Mouse (Mus musculus) CH12.LX (cell line): ENCODE data around the gene Phkg1. TPM values are rescaled to one million over a fixed set of nuclear protein-coding genes. Genes with fewer than 3 reads are reported as not detected.
A peak's percentile ranks its signal among the peaks of the same experiment; 100 is the strongest.

Experiments
- DNase-seq: peaks from one replicate; pipeline ENCODE4 v3.0.0-alpha.2; 2013; ENCODE audit errors: extremely low read depth
- H3K27ac ChIP-seq: 2 replicates; pipeline ENCODE4 v1.5.1; 2012; ENCODE audit warnings: low read depth, mild to moderate bottlenecking, control low read depth, moderate library complexity; ENCODE audit not compliant: insufficient read depth
- H3K27me3 ChIP-seq: replicated peaks from 2 replicates; pipeline ENCODE3; 2012; ENCODE audit warnings: inconsistent platforms
- H3K36me3 ChIP-seq, 2 experiments: replicated peaks in 1 of 2; 2 replicates each; pipeline versions ENCODE3 to v1.6.1; 2012; ENCODE audit warnings: inconsistent platforms in 1 of 2, low read length in 1 of 2, mild to moderate bottlenecking in 1 of 2, mixed read lengths in 1 of 2, moderate library complexity in 1 of 2; ENCODE audit not compliant: control insufficient read depth in 1 of 2, insufficient read depth in 1 of 2
- H3K4me1 ChIP-seq, 2 experiments: 2 replicates each; pipeline ENCODE4 v1.6.1; 2012; ENCODE audit warnings: inconsistent platforms in 1 of 2, moderate library complexity in 1 of 2; ENCODE audit not compliant: insufficient read depth in 2 of 2, control insufficient read depth in 1 of 2
- H3K4me2 ChIP-seq: 2 replicates; pipeline ENCODE4 v1.6.1; 2012; ENCODE audit warnings: low read depth, mild to moderate bottlenecking, control low read depth; ENCODE audit not compliant: poor library complexity, insufficient read depth, severe bottlenecking
- H3K4me3 ChIP-seq, 3 experiments: fragments of 150-350 bp in 1 of 3; sonication (generic) in 1 of 3; replicated peaks in 1 of 3; 2 replicates each; pipeline versions ENCODE3 to v1.5.1; 2011 to 2012; ENCODE audit warnings: low read depth in 2 of 3, low read length in 2 of 3, mild to moderate bottlenecking in 2 of 3, moderate library complexity in 2 of 3, control low read depth in 1 of 3, improper control_type of control experiment in 1 of 3, inconsistent platforms in 1 of 3, mixed read lengths in 1 of 3; ENCODE audit not compliant: poor library complexity in 1 of 3
- H3K79me2 ChIP-seq: replicated peaks from 2 replicates; pipeline ENCODE4 v1.6.1; 2012; ENCODE audit warnings: mild to moderate bottlenecking, moderate library complexity; ENCODE audit not compliant: control insufficient read depth, poor library complexity, insufficient read depth, severe bottlenecking; ENCODE audit errors: extremely low read depth
- H3K9ac ChIP-seq: 2 replicates; pipeline ENCODE4 v1.6.1; 2012; ENCODE audit warnings: low read depth, mild to moderate bottlenecking, control low read depth, moderate library complexity; ENCODE audit not compliant: insufficient read depth
- H3K9me3 ChIP-seq: replicated peaks from 2 replicates; pipeline ENCODE3; 2012; ENCODE audit warnings: low read length, inconsistent platforms, mixed read lengths
- CHD1 ChIP-seq: IDR thresholded peaks from 2 replicates; pipeline ENCODE4 v1.6.1; 2012; ENCODE audit warnings: low read depth, low read length, improper control_type of control experiment, inconsistent platforms
- CHD2 ChIP-seq: IDR thresholded peaks from 2 replicates; pipeline ENCODE4 v1.6.1; 2011; ENCODE audit warnings: low read length, improper control_type of control experiment
- CTCF ChIP-seq, 2 experiments: IDR thresholded peaks in 1 of 2; conservative IDR thresholded peaks in 1 of 2; 2 replicates each; pipeline ENCODE4 v1.5.1; 2011 to 2012; ENCODE audit warnings: low read depth in 2 of 2, low read length in 2 of 2, improper control_type of control experiment in 1 of 2, inconsistent platforms in 1 of 2, mild to moderate bottlenecking in 1 of 2, moderate library complexity in 1 of 2
- E2F4 ChIP-seq: IDR thresholded peaks from 2 replicates; pipeline ENCODE4 v1.6.1; 2011; ENCODE audit warnings: low read depth, low read length, improper control_type of control experiment; ENCODE audit not compliant: insufficient replicate concordance
- EP300 ChIP-seq: IDR thresholded peaks from 2 replicates; pipeline ENCODE4 v1.6.1; 2011; ENCODE audit warnings: low read length, improper control_type of control experiment
- ETS1 ChIP-seq: conservative IDR thresholded peaks from 2 replicates; pipeline ENCODE4 v1.6.1; 2012; ENCODE audit warnings: low read depth, mild to moderate bottlenecking, inconsistent platforms, low read length, improper control_type of control experiment, moderate library complexity
- GABPA ChIP-seq: IDR thresholded peaks from 2 replicates; pipeline ENCODE4 v1.6.1; 2012; ENCODE audit warnings: low read depth, low read length, improper control_type of control experiment, inconsistent platforms; ENCODE audit not compliant: insufficient replicate concordance
- IRF4 ChIP-seq: IDR thresholded peaks from 2 replicates; pipeline ENCODE4 v1.6.1; 2014; ENCODE audit warnings: low read depth, mild to moderate bottlenecking, inconsistent platforms, low read length, improper control_type of control experiment
- JUN ChIP-seq: IDR thresholded peaks from 2 replicates; pipeline ENCODE4 v1.6.1; 2011; ENCODE audit warnings: low read depth, mild to moderate bottlenecking, low read length, improper control_type of control experiment, moderate library complexity; ENCODE audit not compliant: insufficient read depth
- JUND ChIP-seq: conservative IDR thresholded peaks from 2 replicates; pipeline ENCODE4 v1.6.1; 2011; ENCODE audit warnings: low read depth, low read length, improper control_type of control experiment
- KAT2A ChIP-seq: IDR thresholded peaks from 2 replicates; pipeline ENCODE4 v1.6.1; 2012; ENCODE audit warnings: low read length, improper control_type of control experiment, inconsistent platforms; ENCODE audit not compliant: insufficient replicate concordance
- MAZ ChIP-seq: IDR thresholded peaks from 2 replicates; pipeline ENCODE4 v1.6.1; 2012; ENCODE audit warnings: low read depth, mild to moderate bottlenecking, inconsistent platforms, low read length, improper control_type of control experiment, moderate library complexity
- MEF2A ChIP-seq: IDR thresholded peaks from 2 replicates; pipeline ENCODE4 v1.6.1; 2014; ENCODE audit warnings: low read depth, mild to moderate bottlenecking, inconsistent platforms, low read length, improper control_type of control experiment, borderline replicate concordance
- MXI1 ChIP-seq: IDR thresholded peaks from 2 replicates; pipeline ENCODE4 v1.6.1; 2011; ENCODE audit warnings: mild to moderate bottlenecking, low read depth, low read length, improper control_type of control experiment
- NELFE ChIP-seq: IDR thresholded peaks from 2 replicates; pipeline ENCODE4 v1.6.1; 2011; ENCODE audit warnings: low read depth, low read length, improper control_type of control experiment
- POLR2A ChIP-seq: IDR thresholded peaks from 2 replicates; pipeline ENCODE4 v1.6.1; 2011; ENCODE audit warnings: low read depth, mild to moderate bottlenecking, improper control_type of control experiment, low read length
- POLR2AphosphoS2 ChIP-seq: IDR thresholded peaks from 2 replicates; pipeline ENCODE4 v1.6.1; 2011; ENCODE audit warnings: low read depth, low read length, improper control_type of control experiment
- RAD21 ChIP-seq: IDR thresholded peaks from 2 replicates; pipeline ENCODE4 v1.6.1; 2011; ENCODE audit warnings: low read depth, mild to moderate bottlenecking, low read length, improper control_type of control experiment, moderate library complexity
- RCOR1 ChIP-seq: conservative IDR thresholded peaks from 2 replicates; pipeline ENCODE4 v1.6.1; 2012; ENCODE audit warnings: low read depth, mild to moderate bottlenecking, inconsistent platforms, low read length, improper control_type of control experiment
- SIN3A ChIP-seq: IDR thresholded peaks from 2 replicates; pipeline ENCODE4 v1.6.1; 2012; ENCODE audit warnings: low read length, improper control_type of control experiment, inconsistent platforms
- SMC3 ChIP-seq: IDR thresholded peaks from 2 replicates; pipeline ENCODE4 v1.6.1; 2011; ENCODE audit warnings: low read depth, low read length, improper control_type of control experiment
- TBP ChIP-seq: conservative IDR thresholded peaks from 2 replicates; pipeline ENCODE4 v1.6.1; 2011; ENCODE audit warnings: low read depth, low read length, improper control_type of control experiment
- TCF12 ChIP-seq: IDR thresholded peaks from 2 replicates; pipeline ENCODE4 v1.6.1; 2014; ENCODE audit warnings: low read depth, mild to moderate bottlenecking, inconsistent platforms, low read length, improper control_type of control experiment
- UBTF ChIP-seq: IDR thresholded peaks from 2 replicates; pipeline ENCODE4 v1.6.1; 2012; ENCODE audit warnings: low read depth, mild to moderate bottlenecking, inconsistent platforms, low read length, improper control_type of control experiment, moderate library complexity
- USF2 ChIP-seq: conservative IDR thresholded peaks from 2 replicates; pipeline ENCODE4 v1.6.1; 2011; ENCODE audit warnings: low read depth, low read length, improper control_type of control experiment
- ZC3H11A ChIP-seq: IDR thresholded peaks from 2 replicates; pipeline ENCODE4 v1.6.1; 2012; ENCODE audit warnings: low read depth, mild to moderate bottlenecking, inconsistent platforms, low read length, improper control_type of control experiment
- dilution Hi-C: fragments of 300-500 bp; cut with MboI; formaldehyde crosslinking; loops from 2 replicates; pipeline ENCODE4 v1.14.3; 2020; ENCODE audit warnings: low sequenced_read_pairs; ENCODE audit not compliant: extremely low pct_unique_long_range_greater_than_20kb, extremely low pct_ligation_motif_present
- in situ Hi-C: fragments of 300-500 bp; cut with MboI; formaldehyde crosslinking; loops from 3 replicates; pipeline ENCODE4 v1.14.3; 2019; ENCODE audit warnings: low sequenced_read_pairs, low pct_ligation_motif_present, low pct_unique_long_range_greater_than_20kb, mixed read lengths
- polyA plus RNA-seq: library from polyadenylated mRNA; unstranded; fragments of >175 nt; gene quantifications from 2 replicates; pipeline ENCODE4 v1.2.1, GENCODE M21; 2012; ENCODE audit warnings: low read depth; ENCODE audit not compliant: insufficient read length
- total RNA-seq, 2 experiments: library from RNA; depleted of rRNA; stranded (reverse); fragments of 300-350 nt in 1 of 2; fragments of >200 nt in 1 of 2; gene quantifications; 2 replicates each; pipeline ENCODE4 v1.2.3; 2012 to 2014

The Phkg1 gene
- total and polyA plus RNA-seq, 3 experiments: 0.21 to 0.61 (median 0.23) TPM

- no peaks in the 10 kb centered on the region for H3K4me1 ChIP-seq
- no peak overlapping the region for H3K27ac ChIP-seq
- H3K36me3 ChIP-seq: peaks cover 60 to 86% of the 10 kb centered on the region in 2 experiments
- no peak overlapping the region for H3K4me2 ChIP-seq
- TF ChIP-seq ETS1 (no peak), KAT2A (no peak), CTCF (conservative IDR thresholded peaks at IDR 0.05 in 1 of 2, IDR thresholded peaks at IDR 0.05 in 1 of 2; ENCODE audit: low read depth in 2 of 2, low read length in 2 of 2) (peak in 1 of 2 experiments; percentile 27; a peak in 2 of 4 replicates)
- in situ Hi-C loops: no loop called here
- no peaks in the 10 kb centered on the region for H3K27me3 ChIP-seq
- no peaks in the 10 kb centered on the region for H3K9me3 ChIP-seq
- DNase-seq: no peak
- no peak overlapping the region for H3K9ac ChIP-seq
- dilution Hi-C loops: no loop called here
- H3K4me3 ChIP-seq: no peak overlapping the region
- H3K79me2 ChIP-seq: no peaks in the 10 kb centered on the region
Observed at GRCm38 (mm10) chr5:129856414-129856813, 41.9 kb downstream of the Phkg1 start.

- no peaks in the 10 kb centered on the region for H3K9me3 ChIP-seq
- dilution Hi-C loops: no loop called here
Observed at GRCm38 (mm10) chr5:129855163-129855562, 43.2 kb downstream of the Phkg1 start.

GRCm38 (mm10) chr5:129847558-129847820, 50.9 kb downstream of the Phkg1 start:
- H3K9me3 ChIP-seq: peaks cover 6% of the 10 kb centered on the region
- H3K4me1 ChIP-seq: peaks cover 0 to 16% of the 10 kb centered on the region in 2 experiments; a peak in 1 of 4 replicates
- peaks cover 19% of the 10 kb centered on the region for H3K79me2 ChIP-seq
- peaks cover 31 to 48% of the 10 kb centered on the region in 2 experiments for H3K36me3 ChIP-seq
- peak overlapping the region; percentile 99 for H3K4me2 ChIP-seq
- in situ Hi-C loops: no loop called here
- H3K27ac ChIP-seq: no peak overlapping the region
- no peak for DNase-seq
- no peaks in the 10 kb centered on the region for H3K27me3 ChIP-seq
- peak overlapping the region; percentile 59 to 78 (median 60) for H3K4me3 ChIP-seq
- H3K9ac ChIP-seq: peak overlapping the region; percentile 81
- dilution Hi-C loops: no loop called here
- no peak for TF ChIP-seq IRF4
- no peak for TF ChIP-seq CHD1
- no peak for TF ChIP-seq SIN3A
- no peak for TF ChIP-seq RAD21
- TF ChIP-seq MEF2A: no peak
- TF ChIP-seq CHD2: no peak
- no peak for TF ChIP-seq USF2
- no peak for TF ChIP-seq MXI1
- TF ChIP-seq RCOR1: no peak
- TF ChIP-seq CTCF (conservative IDR thresholded peaks at IDR 0.05 in 1 of 2, IDR thresholded peaks at IDR 0.05 in 1 of 2; ENCODE audit: low read depth in 2 of 2, low read length in 2 of 2): no peak
- no peak for TF ChIP-seq ZC3H11A
- TF ChIP-seq TBP: no peak
- TF ChIP-seq POLR2A: no peak
- no peak for TF ChIP-seq GABPA
- no peak for TF ChIP-seq JUN
- TF ChIP-seq POLR2AphosphoS2: no peak
- TF ChIP-seq UBTF: no peak
- no peak for TF ChIP-seq NELFE

More at GRCm38 (mm10) chr5:129855163-129855562, 43.2 kb downstream of the Phkg1 start:
- Histone ChIP-seq H3K79me2 (no peaks in the 10 kb centered on the region; the same call in 1 of the 2 replicates), H3K27me3 (no peaks in the 10 kb centered on the region), H3K36me3 (peaks cover 55 to 82% of the 10 kb centered on the region in 2 experiments), H3K4me1 (no peaks in the 10 kb centered on the region), H3K4me3 (no peak overlapping the region), H3K27ac (no peak overlapping the region), H3K9ac (no peak overlapping the region)
- in situ Hi-C loops: no loop called here
- no peak for DNase-seq
- TF ChIP-seq CHD2: no peak
- no peak for TF ChIP-seq E2F4
- TF ChIP-seq SMC3: no peak
- TF ChIP-seq CHD1: no peak
- no peak for TF ChIP-seq TBP
- TF ChIP-seq SIN3A: no peak
- no peak for TF ChIP-seq MEF2A
- TF ChIP-seq UBTF: no peak
- no peak for TF ChIP-seq KAT2A
- TF ChIP-seq JUN: no peak
- TF ChIP-seq USF2: no peak
- TF ChIP-seq TCF12: no peak
- TF ChIP-seq MXI1: no peak
- TF ChIP-seq EP300: no peak
- TF ChIP-seq POLR2AphosphoS2: no peak
- TF ChIP-seq JUND: no peak
- no peak; a peak in 1 of 4 replicates for TF ChIP-seq CTCF (conservative IDR thresholded peaks at IDR 0.05 in 1 of 2, IDR thresholded peaks at IDR 0.05 in 1 of 2; ENCODE audit: low read depth in 2 of 2, low read length in 2 of 2)
- TF ChIP-seq MAZ: no peak
- TF ChIP-seq RCOR1: no peak
- TF ChIP-seq ZC3H11A: no peak
- TF ChIP-seq, all 38 proteins: peak for 0
- H3K4me2 ChIP-seq: no peak overlapping the region
